Mouse (Mus musculus) adipocyte (in vitro differentiated cells): Measurements from ENCODE around the gene Tbx10.

Experiments used
- DNase-seq: peaks from one replicate; pipeline ENCODE4 v3.0.0-alpha.2; 2016; ENCODE audit warnings: low spot score

The Tbx10 gene

DNA sequence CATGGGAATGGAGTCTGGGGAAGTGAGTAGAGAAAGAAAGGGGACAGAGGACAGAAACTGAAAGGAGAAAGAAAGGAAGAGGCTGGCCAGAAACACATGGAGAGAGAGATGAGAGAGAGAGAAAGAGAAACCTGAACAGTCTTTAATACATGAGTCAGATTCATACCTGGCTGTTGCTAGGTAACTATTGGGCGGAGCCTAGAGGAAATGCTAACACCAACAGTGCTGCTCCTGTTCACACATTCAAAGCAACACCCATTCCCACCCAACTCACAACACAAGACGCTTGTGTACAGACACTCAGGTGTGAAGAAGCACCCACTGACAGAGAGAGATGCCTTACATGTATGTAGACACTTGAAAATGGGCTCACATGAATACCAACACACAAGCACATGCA is 16.7 kb upstream of the Tbx10 start:
- no peak for DNase-seq

DNA sequence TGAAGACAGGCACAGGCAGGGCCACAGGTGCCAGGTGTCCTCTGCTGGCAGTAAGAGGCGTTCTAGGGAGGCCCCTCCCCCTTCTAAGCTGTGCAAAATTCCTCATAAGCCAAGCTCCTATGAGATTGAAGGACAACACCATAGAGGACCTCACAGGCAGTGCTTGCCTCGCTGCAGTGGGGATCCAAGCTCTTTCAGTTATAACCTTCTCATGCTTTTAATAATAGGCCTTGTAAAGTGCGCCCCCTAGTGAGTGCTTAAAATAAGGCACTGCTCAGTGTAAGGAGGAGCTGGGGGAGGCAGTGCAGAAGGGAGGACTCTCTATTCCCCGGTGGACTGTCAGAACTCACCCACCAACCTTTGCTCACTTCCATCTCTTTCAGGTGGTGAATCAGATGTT is 12.2 kb upstream of the Tbx10 start:
- DNase-seq = peak; percentile 93

DNA sequence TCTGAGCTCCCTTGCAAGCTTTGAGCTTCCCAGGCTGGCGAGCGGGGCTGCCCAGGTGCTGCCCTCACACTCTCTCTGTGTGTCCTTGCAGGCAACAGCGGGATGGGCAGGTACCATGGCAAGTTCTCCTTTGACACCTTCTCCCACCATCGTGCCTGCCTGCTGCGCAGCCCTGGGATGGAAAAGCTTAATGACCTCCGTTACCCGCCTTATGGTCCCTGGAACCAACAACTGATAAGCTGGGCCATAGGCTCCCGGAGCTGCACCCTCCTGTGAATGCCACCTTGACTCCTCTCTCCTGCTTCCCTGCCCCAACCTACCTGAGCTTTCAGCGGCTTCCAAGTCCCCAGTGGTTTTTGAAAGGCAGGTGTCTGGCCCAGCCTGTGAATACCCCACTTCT is 11.6 kb upstream of the Tbx10 start:
- DNase-seq = no peak

DNA sequence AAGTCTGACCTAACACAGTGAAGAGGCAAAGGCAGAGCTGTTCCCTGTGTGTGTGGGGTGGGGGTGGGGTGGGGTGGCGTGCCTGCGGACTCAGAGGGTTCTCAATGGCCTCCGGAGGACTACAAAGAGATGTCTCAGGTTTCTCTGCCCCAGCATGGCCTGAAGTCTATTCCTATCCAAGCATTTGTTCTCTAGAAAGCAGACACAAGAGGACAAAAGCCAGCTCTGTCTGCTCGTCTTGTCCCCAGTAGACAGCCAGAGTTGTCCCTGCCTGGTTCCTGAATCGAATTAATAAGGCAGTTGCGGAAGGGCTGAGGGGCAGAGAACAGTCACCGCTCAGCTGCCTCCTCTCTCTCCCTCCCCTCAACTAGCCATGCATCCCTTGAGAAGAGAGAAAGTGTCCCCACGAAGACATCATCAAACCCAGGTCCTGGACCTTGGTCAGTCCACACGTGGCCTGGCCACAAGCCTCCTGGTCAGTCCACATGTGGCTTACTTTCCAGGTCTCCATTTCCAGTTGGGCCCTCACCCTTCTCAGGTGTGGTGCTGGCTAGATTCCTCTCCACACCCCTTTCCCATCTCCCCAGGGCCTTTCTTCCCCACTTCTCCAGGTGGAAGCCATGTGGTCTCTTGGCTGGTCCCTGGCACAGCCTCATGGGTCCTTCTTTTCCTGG is 8.9 kb upstream of the Tbx10 start:
- DNase-seq = no peak

DNA sequence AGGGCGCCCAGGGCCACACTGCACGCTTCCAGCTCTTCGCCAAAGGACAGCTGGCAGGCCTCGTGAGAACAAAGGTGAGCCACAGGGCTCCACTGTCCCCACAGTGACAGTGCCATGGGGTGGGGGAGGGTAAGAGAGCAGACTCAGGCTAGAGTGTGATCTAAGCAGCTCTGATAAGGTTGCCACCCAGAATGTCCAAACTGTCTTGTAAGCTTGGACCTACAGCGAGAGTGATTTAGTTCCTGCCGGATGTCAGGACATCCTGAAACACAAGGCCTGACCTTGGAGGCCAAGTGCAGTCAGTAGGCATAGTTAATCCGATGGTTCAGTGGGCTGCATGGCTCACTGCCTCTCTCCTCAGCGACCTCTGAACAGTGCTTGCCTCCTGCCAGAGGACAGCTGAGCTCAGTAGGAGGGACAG is 7.3 kb upstream of the Tbx10 start:
- peak; percentile 47 for DNase-seq

DNA sequence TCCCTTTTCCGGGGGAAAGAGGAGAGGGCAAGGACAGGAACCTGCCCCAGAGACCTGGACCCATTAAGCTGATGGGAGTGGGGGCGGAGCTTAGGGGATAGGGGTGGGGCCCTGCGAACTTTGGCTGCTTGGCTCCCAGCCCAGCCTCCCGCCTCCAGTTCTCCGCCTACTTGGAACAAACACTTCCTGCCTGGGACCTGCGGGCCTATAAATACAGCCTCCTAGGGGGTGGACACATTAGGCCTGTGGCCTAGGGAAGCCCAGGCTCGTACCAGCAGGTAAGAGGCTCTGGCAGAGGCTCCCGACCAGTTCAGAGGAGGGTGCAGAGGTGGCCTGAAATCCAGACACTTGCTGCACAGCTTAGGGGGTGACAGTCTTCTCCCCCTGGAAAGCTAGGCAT is 6.2 kb upstream of the Tbx10 start, which contains the start of gene Acy3:
TSS of gene Acy3 (plus strand) at position 237 of the 400 bp plus-strand sequence.
- DNase-seq = peak; percentile 83

DNA sequence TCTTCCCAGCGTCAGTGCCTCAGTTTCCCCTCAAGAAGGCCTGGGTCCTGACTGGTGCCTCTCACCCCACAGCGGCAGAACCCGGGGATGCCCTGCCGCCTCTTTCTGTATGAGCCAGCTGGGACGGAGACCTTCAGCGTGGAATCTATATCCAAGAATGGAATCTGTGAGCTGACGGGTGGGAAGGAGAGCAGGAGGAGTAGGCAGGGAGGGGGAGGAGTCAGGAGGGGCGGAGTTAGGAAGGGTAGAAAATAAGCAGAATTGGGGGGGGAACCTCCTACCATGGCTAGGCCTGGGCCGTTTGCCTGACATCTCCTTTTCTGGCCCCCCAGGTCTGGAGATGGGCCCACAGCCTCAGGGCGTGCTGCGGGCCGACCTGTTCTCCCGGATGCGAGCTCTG is 4.5 kb upstream of the Tbx10 start:
- DNase-seq = no peak

DNA sequence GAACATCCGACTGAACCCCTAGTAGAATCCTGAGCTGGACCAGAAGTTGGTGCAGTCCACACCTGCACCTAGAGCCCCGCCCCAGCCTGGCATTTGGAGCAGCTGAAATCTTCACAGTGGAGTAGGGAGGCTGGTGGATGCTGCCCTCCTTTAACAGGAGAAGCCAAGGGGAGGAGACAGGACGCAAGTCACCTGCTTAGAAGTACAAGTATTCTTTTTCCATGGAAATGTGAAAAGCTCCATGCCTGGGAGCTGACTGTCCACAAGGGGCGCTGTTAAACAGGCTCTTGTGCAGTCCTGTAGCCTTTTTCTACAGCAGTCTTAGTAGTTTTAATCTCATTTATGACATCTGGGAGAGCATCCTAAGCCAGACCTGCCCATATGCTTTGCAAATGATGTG is 3.8 kb upstream of the Tbx10 start:
- no peak for DNase-seq

DNA sequence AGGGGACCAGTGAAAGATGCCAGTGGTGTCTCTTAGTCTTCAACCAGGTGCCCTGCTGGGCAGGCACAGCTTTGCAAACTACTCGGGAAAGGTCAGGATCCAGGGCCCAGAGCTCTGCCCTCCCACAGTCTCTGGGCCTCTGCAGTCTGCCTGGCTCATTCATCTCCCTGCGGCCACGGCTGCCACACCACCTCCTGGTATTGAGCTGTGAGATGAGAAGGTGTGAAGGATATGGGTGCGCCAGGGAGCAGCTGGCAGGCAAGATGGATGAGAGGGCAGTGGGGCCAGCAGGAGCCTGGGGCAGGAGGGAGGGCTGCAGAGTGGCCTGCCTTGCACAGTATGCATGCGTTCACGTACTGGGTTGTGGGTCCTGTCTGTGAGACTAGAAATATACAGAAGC is 1.7 kb upstream of the Tbx10 start:
- DNase-seq = no peak

DNA sequence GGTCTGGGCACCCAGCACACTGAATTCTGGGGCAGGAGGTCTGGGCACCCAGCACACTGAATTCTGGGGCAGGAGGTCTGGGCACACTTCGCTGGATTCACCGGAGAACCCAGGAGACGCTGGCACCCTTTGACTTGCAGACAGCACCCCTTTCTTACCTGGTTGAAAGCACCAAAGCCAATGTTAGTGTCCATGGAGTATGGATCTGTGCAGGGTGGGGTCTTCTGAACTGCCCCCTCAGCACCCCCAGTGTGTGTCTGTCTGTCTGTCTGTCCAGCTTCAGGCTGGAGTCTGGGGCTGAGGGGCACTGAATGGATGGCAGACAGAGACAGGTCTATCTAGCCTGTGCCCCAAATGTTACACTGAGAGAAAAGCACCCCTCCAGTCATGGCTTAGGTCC is 990 bp upstream of the Tbx10 start:
- no peak for DNase-seq

DNA sequence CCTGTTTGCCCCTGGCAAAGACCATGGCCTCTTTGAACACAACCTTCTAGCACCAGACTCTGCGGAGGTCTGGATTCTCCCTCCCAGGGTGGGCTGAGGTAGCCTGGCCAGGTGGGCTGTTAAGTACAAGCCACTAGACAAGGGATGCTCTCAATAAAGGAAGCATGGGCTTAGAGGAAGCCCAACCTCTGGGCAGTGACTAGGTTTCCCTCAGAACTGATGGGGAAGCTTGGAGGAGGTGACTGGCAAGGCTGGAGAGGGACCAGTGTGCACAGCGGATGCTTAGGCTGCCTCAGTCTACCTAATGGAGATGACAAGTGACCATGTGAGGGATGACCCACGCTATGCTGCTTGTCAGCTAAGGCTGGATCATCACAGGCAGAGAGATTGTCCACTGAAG is 586 bp upstream of the Tbx10 start:
- DNase-seq = no peak

DNA sequence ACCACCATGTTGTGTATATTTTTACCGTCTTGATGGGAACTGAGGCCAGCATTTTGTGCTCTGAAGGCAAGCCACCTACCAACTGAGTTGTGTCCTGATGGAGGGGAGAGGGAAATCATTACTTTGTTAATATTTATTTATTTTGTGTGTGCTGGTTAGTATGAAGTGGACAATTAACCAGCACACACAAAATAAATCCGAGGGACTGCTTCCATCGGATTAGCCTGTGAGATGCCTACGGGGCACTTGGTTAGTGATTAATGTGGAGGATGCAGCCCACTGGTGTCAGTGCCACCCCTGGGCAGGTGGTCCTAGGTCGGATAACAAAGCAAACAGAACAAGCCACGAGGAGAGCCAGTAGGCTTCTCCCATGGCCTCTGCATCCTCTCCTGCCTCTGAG is 2.4 kb downstream of the Tbx10 start:
- no peak for DNase-seq

DNA sequence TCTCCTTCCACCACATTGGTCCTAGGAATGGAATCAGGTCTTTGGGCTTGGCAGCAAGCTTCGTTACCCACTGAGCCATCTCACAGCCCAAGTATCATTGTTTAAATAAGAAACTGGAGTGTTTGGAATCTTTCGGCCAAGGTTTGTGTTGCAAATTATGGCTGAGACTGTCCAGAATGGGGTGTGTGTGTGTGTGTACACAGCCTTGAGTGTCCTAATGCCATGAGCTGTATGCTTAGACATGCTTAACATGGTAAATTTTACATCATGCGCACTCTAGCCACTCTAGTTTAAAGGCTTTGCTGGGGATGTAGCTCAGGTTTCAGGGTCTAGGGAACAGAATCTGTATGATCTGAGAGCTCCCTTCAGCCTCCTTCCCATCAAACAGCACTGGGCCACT is 3.0 kb downstream of the Tbx10 start:
- DNase-seq = no peak

DNA sequence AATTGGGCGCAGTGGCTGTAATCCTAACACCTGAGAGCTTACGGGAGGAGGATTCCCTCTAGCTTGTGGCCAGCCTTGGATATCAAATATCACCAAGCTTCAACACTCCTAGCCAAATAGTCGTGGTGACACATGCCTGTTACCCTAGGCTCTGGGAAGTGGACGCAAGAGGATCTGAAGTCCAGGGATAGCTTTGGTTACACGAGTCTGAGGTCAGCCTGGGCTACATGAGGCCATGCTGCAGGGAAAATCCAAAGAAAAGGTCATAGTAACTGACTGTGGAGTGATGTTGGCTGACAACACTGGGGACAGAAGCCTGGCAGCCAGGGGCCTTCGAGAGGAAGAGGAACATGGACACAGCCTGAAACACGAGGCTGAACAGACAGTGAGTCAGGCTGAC is 3.6 kb downstream of the Tbx10 start:
- DNase-seq = no peak

DNA sequence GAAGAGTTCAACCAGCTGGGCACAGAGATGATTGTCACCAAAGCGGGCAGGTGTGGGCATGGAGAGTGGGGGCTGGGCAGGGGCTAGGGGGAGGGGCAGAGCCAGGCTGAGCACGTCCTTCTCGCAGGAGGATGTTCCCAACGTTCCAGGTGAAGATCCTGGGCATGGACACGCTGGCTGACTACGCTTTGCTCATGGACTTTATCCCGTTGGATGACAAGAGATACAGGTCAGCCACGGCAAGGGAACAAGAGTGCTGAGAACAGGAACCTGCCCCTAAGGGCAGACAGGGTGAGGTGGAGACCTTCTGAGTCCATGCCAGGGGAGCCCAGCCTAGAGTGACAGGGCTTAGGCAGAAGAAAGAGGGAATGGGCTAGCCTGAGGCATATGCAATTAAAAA is 4.2 kb downstream of the Tbx10 start:
- DNase-seq = no peak

DNA sequence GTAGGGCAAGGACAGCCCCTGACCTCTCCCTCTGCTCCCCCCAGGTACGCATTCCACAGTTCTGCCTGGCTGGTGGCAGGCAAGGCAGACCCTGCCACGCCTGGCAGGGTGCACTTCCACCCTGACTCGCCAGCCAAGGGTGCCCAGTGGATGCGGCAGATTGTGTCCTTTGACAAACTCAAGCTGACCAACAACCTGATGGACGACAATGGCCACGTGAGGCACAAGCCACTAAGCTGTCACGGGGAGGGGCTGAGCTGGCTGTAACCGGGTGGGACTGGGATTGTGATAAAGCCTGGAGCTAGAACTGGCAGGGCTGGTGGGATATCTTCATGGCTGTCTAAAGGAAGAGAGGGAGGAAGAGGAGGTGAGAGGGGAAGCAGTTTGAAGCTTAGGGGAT is 4.7 kb downstream of the Tbx10 start:
- no peak for DNase-seq

DNA sequence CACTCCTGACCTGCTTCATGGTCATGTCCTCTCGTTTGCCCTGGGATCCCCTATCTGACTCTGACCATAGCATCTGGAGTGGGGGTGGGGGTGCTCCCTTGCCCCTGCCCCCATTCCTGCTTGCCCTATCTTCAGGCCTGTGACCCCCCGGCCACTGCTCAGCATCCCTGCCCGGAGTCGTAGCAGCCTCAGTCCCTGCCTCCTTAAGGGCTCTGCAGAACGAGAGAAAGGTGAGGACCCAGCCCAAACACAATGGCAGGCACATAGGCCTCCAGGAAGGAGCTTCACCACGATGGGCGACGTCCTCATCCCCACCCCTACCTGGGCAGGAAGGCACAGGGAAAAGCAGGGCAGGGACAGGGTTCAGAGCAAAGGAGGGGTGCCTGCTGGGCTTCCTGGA is 5.8 kb downstream of the Tbx10 start:
- DNase-seq = no peak

DNA sequence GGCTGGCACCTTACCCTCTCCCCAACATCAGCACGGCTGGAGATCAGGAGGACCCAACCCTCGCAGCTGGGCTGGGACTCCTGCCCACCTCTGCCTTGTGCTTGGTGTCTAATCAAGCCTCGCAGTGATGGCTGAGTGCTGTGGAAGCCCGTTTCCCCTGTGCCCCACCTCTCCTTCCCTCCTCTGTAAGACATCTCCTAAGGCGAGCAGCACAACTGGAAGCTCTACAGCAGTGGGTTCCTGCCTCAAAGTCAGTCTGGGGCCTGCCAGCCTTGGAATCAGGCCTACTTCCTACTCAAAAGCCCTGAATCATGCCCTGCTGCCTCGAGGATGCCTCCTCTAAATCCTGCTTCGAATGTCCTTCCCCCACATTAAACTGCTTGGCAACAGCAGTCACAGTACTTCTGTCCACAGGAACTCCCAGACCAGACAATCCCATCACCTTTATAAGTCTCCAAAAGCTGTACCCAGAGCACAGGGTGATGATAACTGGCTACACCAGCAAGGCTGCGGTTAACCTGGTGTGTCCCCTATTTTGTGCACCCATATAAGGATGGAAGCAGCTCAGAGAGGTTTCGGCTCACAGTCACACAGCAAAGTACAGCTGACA is 6.7 kb downstream of the Tbx10 start:
- no peak for DNase-seq

DNA sequence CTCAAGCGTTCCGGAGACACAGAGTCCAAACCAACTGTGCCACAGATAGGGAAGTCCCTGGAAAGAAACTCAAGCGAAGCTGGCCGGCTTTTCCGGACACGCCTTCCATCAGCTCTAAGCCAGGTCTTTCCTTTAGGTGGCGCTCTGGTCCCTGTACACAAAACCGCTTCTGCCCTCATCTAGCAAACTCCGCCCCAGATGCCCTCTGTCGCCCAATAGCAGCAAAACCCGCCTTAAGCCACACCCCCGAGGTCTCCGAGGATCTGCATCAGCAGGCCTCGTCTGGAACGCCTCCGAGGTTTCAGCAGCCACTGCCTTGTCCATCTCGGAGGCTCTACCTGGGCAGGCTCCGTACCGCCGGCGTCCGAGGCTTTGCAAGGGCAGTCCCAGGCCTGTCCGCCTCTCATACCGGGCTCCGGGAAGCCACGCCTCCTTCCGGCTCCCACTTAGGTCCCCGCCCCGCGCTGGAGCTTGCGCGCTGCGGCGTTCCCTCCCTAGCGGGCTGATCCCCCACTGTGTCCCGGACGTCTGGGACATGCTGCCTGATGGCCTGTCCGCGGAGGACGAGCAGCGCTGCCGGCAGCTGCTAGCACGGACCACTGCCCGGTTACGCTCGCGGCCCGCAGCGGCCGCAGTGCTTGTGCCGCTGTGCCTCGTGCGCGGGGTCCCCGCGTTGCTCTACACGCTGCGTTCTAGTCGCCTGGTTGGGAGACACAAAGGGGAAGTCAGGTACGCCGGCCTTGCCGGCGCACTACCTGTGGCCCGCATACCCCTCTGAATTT is 7.8 kb downstream of the Tbx10 start, which contains the start of the genes Nudt8 and Gm49405:
TSS of gene Nudt8 (plus strand) at position 462 of the 782 bp plus-strand sequence.
TSS of gene Gm49405 (plus strand) at position 508 of the 782 bp plus-strand sequence.
- peak; percentile 99 for DNase-seq

DNA sequence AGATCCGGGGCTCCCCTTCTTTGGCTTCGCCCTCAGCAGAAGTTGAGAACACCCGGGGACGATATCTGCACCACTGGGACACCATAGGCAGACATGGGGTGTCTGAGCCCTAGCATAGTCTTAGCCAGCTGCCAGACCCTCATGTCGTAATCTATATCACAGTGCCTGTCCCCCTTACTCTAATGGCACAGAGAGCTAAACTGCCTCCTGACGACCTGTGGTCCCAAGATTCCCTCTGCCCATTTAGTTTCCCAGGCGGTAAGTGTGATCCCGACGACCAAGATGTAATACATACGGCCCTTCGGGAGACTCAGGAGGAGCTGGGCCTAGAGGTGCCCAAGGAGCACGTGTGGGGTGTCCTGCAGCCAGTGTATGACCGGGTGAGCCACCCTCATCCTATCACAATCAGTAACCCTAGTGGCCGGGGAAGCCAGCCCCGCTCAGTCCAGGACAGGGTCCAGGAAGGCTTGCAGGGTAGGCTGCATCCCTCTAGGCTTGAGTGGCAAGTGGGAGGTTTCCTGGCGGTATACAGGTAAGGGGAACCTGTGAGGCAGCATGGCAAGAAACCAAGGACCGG is 8.5 kb downstream of the Tbx10 start:
- DNase-seq = peak; percentile 28

DNA sequence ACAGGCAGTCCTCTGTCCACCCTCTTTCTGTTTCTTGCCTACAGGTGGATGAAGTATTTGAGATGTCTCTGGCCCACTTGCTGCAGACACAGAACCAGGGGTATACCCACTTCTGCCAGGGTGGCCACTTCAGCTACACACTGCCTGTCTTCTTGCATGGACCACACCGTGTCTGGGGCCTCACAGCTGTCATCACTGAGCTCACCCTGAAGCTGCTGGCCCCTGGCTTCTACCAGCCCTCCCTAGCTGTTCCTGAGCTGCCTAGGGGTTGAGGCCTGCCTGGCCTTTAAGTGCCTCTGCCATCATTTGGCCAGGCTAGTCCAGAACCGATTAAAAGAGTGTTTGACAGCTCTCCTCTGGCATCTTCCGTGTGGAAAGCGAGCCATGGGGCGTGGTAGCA is 9.2 kb downstream of the Tbx10 start:
- DNase-seq = peak; percentile 24

DNA sequence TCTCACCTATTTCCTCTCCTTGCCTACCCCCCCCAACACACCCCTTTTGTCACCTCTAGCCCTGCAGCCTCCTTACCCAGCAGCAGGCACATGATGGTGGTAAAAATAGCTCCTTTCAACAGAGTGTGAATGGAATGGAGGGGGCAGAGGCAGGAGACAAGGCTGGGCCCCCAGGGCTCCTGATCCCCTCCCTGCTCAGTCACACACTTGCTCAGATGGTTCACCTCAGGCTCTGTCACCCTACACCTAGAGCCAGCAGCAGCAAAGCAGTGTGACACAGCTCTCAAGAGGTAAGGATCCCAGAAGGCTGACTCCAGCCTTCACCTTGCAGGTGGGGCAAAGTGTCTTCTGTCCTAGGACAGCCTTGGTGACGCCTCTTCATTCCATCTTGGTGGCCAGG is 10.6 kb downstream of the Tbx10 start, which contains the start of gene Doc2g:
TSS of gene Doc2g (plus strand) at position 202 of the 400 bp plus-strand sequence.
- DNase-seq = no peak

DNA sequence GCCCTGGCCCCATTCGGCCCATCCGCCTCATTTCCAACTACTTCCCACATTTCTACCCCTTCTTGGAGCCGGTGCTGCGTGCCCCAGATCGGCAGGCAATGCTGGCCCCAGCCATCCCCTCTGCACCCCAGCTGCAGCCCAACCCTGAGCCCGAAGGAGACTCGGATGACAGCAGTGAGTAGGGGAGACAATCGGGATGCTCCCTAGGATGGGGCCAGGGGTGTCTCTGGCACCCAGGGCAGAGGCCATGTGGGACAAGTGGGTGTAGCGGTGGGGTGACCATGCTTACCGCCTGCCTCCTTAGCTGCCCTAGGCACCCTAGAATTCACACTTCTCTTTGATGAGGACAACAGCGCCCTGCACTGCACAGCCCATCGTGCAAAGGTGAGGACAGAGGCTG is 11.1 kb downstream of the Tbx10 start:
- DNase-seq = no peak
